Mouse (Mus musculus): ENCODE measurements around the gene Rfc3. TPM values are rescaled to one million over a fixed set of nuclear protein-coding genes. Genes with fewer than 3 reads are reported as not detected.

Gene Rfc3
- polyA plus RNA-seq, 1 experiment from 2014 or later = 57.2 TPM

Other genes with a start within 250 kb of the Rfc3 start
- not detected in 2 replicates for gene Gm42906, start 223.1 kb downstream of the Rfc3 start, polyA plus RNA-seq (2015; fragmentation: Nextera tagmentation; extraction: Ambion mirVana)
- not detected in 2 replicates for gene Vmn2r18, start 45.2 kb downstream of the Rfc3 start, polyA plus RNA-seq (2015; fragmentation: Nextera tagmentation; extraction: Ambion mirVana)

Measured in liver, embryonic 13.5 days (tissue).